Mouse (Mus musculus): ENCODE data around the gene Numbl. TPM values are rescaled to one million over a fixed set of nuclear protein-coding genes. Genes with fewer than 3 reads are reported as not detected.

Numbl gene
- total RNA-seq, 1 experiment: 14.1 TPM

- H3K36me3 ChIP-seq (ENCODE audit: control insufficient read depth, insufficient read depth, low read length, poor library complexity, severe bottlenecking): peaks cover 11% of the 10 kb centered on the region
- peaks cover 16 to 31% of the 10 kb centered on the region in 2 experiments; a peak in 3 of 4 replicates for H3K4me1 ChIP-seq (ENCODE audit: control insufficient read depth in 2 of 2, insufficient read depth in 2 of 2, low read length in 2 of 2, poor library complexity in 1 of 2)
- DNase-seq (ENCODE audit: low read depth, low spot score): no peak
- peak overlapping the region; percentile 69 to 76 for H3K4me3 ChIP-seq (ENCODE audit: insufficient read depth in 1 of 2, low read depth in 1 of 2, low read length in 2 of 2, poor library complexity in 1 of 2, severe bottlenecking in 1 of 2)
- H3K9me3 ChIP-seq (ENCODE audit: control insufficient read depth, insufficient read depth, low read depth, low read length): no peaks in the 10 kb centered on the region
- H3K9ac ChIP-seq (ENCODE audit: insufficient read depth, low read depth, low read length, poor library complexity, severe bottlenecking): peak overlapping the region; percentile 92
- H3K27ac ChIP-seq (ENCODE audit: insufficient read depth, low read depth, low read length, poor library complexity, severe bottlenecking): peak overlapping the region; percentile 59; the same call in 1 of the 2 replicates
- in situ Hi-C loops (cut with MboI; ENCODE audit: low sequenced_read_pairs in 2 of 2, unreplicated experiment in 2 of 2): no loop called here
- TF ChIP-seq CHD2 (IDR thresholded peaks at IDR 0.05; ENCODE audit: low read depth, low read length) (no peak), ZC3H11A (IDR thresholded peaks at IDR 0.05; ENCODE audit: borderline replicate concordance, low read depth, low read length) (peak; percentile 22; the same call in 1 of the 2 replicates)
Measured at GRCm38 (mm10) chr7:27329326-27329947, 71.2 kb downstream of the Numbl start.

- Histone ChIP-seq H3K27ac (ENCODE audit: insufficient read depth, low read depth, low read length, poor library complexity, severe bottlenecking) (peak overlapping the region; percentile 59; the same call in 1 of the 2 replicates), H3K9ac (ENCODE audit: insufficient read depth, low read depth, low read length, poor library complexity, severe bottlenecking) (peak overlapping the region; percentile 92), H3K4me1 (ENCODE audit: control insufficient read depth in 2 of 2, insufficient read depth in 2 of 2, low read length in 2 of 2, poor library complexity in 1 of 2) (peaks cover 16 to 29% of the 10 kb centered on the region in 2 experiments; a peak in 3 of 4 replicates), H3K36me3 (ENCODE audit: control insufficient read depth, insufficient read depth, low read length, poor library complexity, severe bottlenecking) (peaks cover 8% of the 10 kb centered on the region; the same call in 1 of the 2 replicates), H3K9me3 (ENCODE audit: control insufficient read depth, insufficient read depth, low read depth, low read length) (no peaks in the 10 kb centered on the region), H3K4me3 (ENCODE audit: insufficient read depth in 1 of 2, low read depth in 1 of 2, low read length in 2 of 2, poor library complexity in 1 of 2, severe bottlenecking in 1 of 2) (peak overlapping the region; percentile 69 to 76)
- no peak for TF ChIP-seq ZC3H11A (IDR thresholded peaks at IDR 0.05; ENCODE audit: borderline replicate concordance, low read depth, low read length)
- TF ChIP-seq CHD2 (IDR thresholded peaks at IDR 0.05; ENCODE audit: low read depth, low read length): no peak
- no peak for TF ChIP-seq MAFK (IDR thresholded peaks at IDR 0.05; ENCODE audit: insufficient read depth, low read depth, low read length)
- no peak for TF ChIP-seq ZNF384 (IDR thresholded peaks at IDR 0.05; ENCODE audit: low read depth, low read length)
- no peak for TF ChIP-seq HCFC1 (IDR thresholded peaks at IDR 0.05; ENCODE audit: borderline replicate concordance, insufficient read depth, low read length)
- DNase-seq (ENCODE audit: low read depth, low spot score): no peak
- in situ Hi-C loops (cut with MboI; ENCODE audit: low sequenced_read_pairs in 2 of 2, unreplicated experiment in 2 of 2): no loop called here
Measured at GRCm38 (mm10) chr7:27329981-27330380, 71.7 kb downstream of the Numbl start.

GRCm38 (mm10) chr7:27330709-27331540, 72.7 kb downstream of the Numbl start:
- Histone ChIP-seq H3K27ac (ENCODE audit: insufficient read depth, low read depth, low read length, poor library complexity, severe bottlenecking) (peak overlapping the region; percentile 91), H3K9ac (ENCODE audit: insufficient read depth, low read depth, low read length, poor library complexity, severe bottlenecking) (peak overlapping the region; percentile 87), H3K9me3 (ENCODE audit: control insufficient read depth, insufficient read depth, low read depth, low read length) (no peaks in the 10 kb centered on the region), H3K4me1 (ENCODE audit: control insufficient read depth in 2 of 2, insufficient read depth in 2 of 2, low read length in 2 of 2, poor library complexity in 1 of 2) (peaks cover 14 to 24% of the 10 kb centered on the region in 2 experiments; a peak in 3 of 4 replicates), H3K36me3 (ENCODE audit: control insufficient read depth, insufficient read depth, low read length, poor library complexity, severe bottlenecking) (peaks cover 8% of the 10 kb centered on the region; the same call in 1 of the 2 replicates), H3K4me3 (ENCODE audit: insufficient read depth in 1 of 2, low read depth in 1 of 2, low read length in 2 of 2, poor library complexity in 1 of 2, severe bottlenecking in 1 of 2) (peak overlapping the region; percentile 69 to 76)
- DNase-seq (ENCODE audit: low read depth, low spot score): peak; percentile 100
- in situ Hi-C loops (cut with MboI; ENCODE audit: low sequenced_read_pairs in 2 of 2, unreplicated experiment in 2 of 2): no loop called here
- TF ChIP-seq HCFC1 (IDR thresholded peaks at IDR 0.05; ENCODE audit: borderline replicate concordance, insufficient read depth, low read length) (no peak), MAFK (IDR thresholded peaks at IDR 0.05; ENCODE audit: insufficient read depth, low read depth, low read length) (no peak), ZNF384 (IDR thresholded peaks at IDR 0.05; ENCODE audit: low read depth, low read length) (0 out of 2 replicates have a peak, but pooled peaks have one; percentile 3), CHD2 (IDR thresholded peaks at IDR 0.05; ENCODE audit: low read depth, low read length) (0 out of 2 replicates have a peak, but pooled peaks have one; percentile 4)

- TF ChIP-seq ZC3H11A (IDR thresholded peaks at IDR 0.05; ENCODE audit: borderline replicate concordance, low read depth, low read length) (no peak), HCFC1 (IDR thresholded peaks at IDR 0.05; ENCODE audit: borderline replicate concordance, insufficient read depth, low read length) (no peak), MAFK (IDR thresholded peaks at IDR 0.05; ENCODE audit: insufficient read depth, low read depth, low read length) (no peak), CHD2 (IDR thresholded peaks at IDR 0.05; ENCODE audit: low read depth, low read length) (no peak), ZNF384 (IDR thresholded peaks at IDR 0.05; ENCODE audit: low read depth, low read length) (no peak)
- H3K27ac ChIP-seq (ENCODE audit: insufficient read depth, low read depth, low read length, poor library complexity, severe bottlenecking): peak overlapping the region; percentile 91
- peaks cover 8% of the 10 kb centered on the region; the same call in 1 of the 2 replicates for H3K36me3 ChIP-seq (ENCODE audit: control insufficient read depth, insufficient read depth, low read length, poor library complexity, severe bottlenecking)
- in situ Hi-C loops (cut with MboI; ENCODE audit: low sequenced_read_pairs in 2 of 2, unreplicated experiment in 2 of 2): no loop called here
- H3K4me1 ChIP-seq (ENCODE audit: control insufficient read depth in 2 of 2, insufficient read depth in 2 of 2, low read length in 2 of 2, poor library complexity in 1 of 2): peaks cover 14 to 24% of the 10 kb centered on the region in 2 experiments; a peak in 3 of 4 replicates
- H3K4me3 ChIP-seq (ENCODE audit: insufficient read depth in 1 of 2, low read depth in 1 of 2, low read length in 2 of 2, poor library complexity in 1 of 2, severe bottlenecking in 1 of 2): peak overlapping the region; percentile 69 to 76
- H3K9ac ChIP-seq (ENCODE audit: insufficient read depth, low read depth, low read length, poor library complexity, severe bottlenecking): peak overlapping the region; percentile 87
- H3K9me3 ChIP-seq (ENCODE audit: control insufficient read depth, insufficient read depth, low read depth, low read length): no peaks in the 10 kb centered on the region
- no peak for DNase-seq (ENCODE audit: low read depth, low spot score)
Measured at GRCm38 (mm10) chr7:27331541-27331851, 73.3 kb downstream of the Numbl start.

Other genes with a start within 250 kb of the Numbl start
- not detected in 2 replicates for gene Cyp2a12, start 229.4 kb upstream of the Numbl start, total RNA-seq (2012; rRNA removed)
- not detected in 2 replicates for gene Cyp2f2, start 138.5 kb upstream of the Numbl start, total RNA-seq (2012; rRNA removed)
- 0.32 and 0.58 TPM in 2 replicates for gene Cyp2t4, start 104.7 kb upstream of the Numbl start, total RNA-seq (2012; rRNA removed)
- gene Egln2, start 91.6 kb upstream of the Numbl start, total RNA-seq (2012; rRNA removed): 53.4 and 56.3 TPM in 2 replicates
- gene Rab4b, start 79.5 kb upstream of the Numbl start, total RNA-seq (2012; rRNA removed): 28.3 and 44.2 TPM in 2 replicates
- gene Gm21983, start 77.3 kb upstream of the Numbl start, total RNA-seq (2012; rRNA removed): 1.3 TPM in 1 of 2 replicates, not detected in the other
- 12.5 and 36.3 TPM in 2 replicates for gene Mia, start 77.3 kb upstream of the Numbl start, total RNA-seq (2012; rRNA removed)
- 10.4 and 12.0 TPM in 2 replicates for gene BC024978, start 62.7 kb upstream of the Numbl start, total RNA-seq (2012; rRNA removed)
- 113 and 129 TPM in 2 replicates for gene Snrpa, start 62.2 kb upstream of the Numbl start, total RNA-seq (2012; rRNA removed)
- gene Itpkc, start 29.8 kb upstream of the Numbl start, total RNA-seq (2012; rRNA removed): 10.5 and 12.6 TPM in 2 replicates
- 12.8 and 18.3 TPM in 2 replicates for gene Coq8b, start 25.4 kb upstream of the Numbl start, total RNA-seq (2012; rRNA removed)
- 65.8 and 114 TPM in 2 replicates for gene Ltbp4, start 79.3 kb downstream of the Numbl start, total RNA-seq (2012; rRNA removed)
- 28.8 and 45.5 TPM in 2 replicates for gene Shkbp1, start 97.6 kb downstream of the Numbl start, total RNA-seq (2012; rRNA removed)
- gene Gm20479, start 99.0 kb downstream of the Numbl start, total RNA-seq (2012; rRNA removed): 1.4 and 1.5 TPM in 2 replicates
- 9.1 and 18.6 TPM in 2 replicates for gene Sptbn4, start 189.3 kb downstream of the Numbl start, total RNA-seq (2012; rRNA removed)
- gene Blvrb, start 189.5 kb downstream of the Numbl start, total RNA-seq (2012; rRNA removed): 22.0 and 29.6 TPM in 2 replicates
- gene Sertad3, start 215.3 kb downstream of the Numbl start, total RNA-seq (2012; rRNA removed): 5.4 and 6.2 TPM in 2 replicates
- gene Sertad1, start 228.5 kb downstream of the Numbl start, total RNA-seq (2012; rRNA removed): 13.1 and 25.1 TPM in 2 replicates
- gene Prx, start 240.9 kb downstream of the Numbl start, total RNA-seq (2012; rRNA removed): 10.0 TPM in 2 replicates